Mouse (Mus musculus) small intestine, adult 2 months (tissue): ENCODE data around the gene Myo1d. TPM values are rescaled to one million over a fixed set of nuclear protein-coding genes. Genes with fewer than 3 reads are reported as not detected.

Source experiments
- H3K27ac ChIP-seq: fragments of 200-500 bp; 2 replicates; pipeline ENCODE4 v1.5.1; 2012; ENCODE audit warnings: low read depth, low read length, control low read depth, inconsistent platforms; ENCODE audit not compliant: insufficient read depth
- H3K27me3 ChIP-seq: fragments of 200-500 bp; 2 replicates; pipeline ENCODE4 v1.6.1; 2012; ENCODE audit warnings: mild to moderate bottlenecking, moderate library complexity, low read length, inconsistent platforms; ENCODE audit not compliant: control insufficient read depth, insufficient read depth
- H3K36me3 ChIP-seq: fragments of 200-500 bp; 2 replicates; pipeline ENCODE4 v1.6.1; 2012; ENCODE audit warnings: mild to moderate bottlenecking, low read length, control low read depth, inconsistent platforms; ENCODE audit not compliant: control insufficient read depth, insufficient read depth
- H3K4me1 ChIP-seq: fragments of 200-500 bp; 2 replicates; pipeline ENCODE4 v1.6.1; 2012; ENCODE audit warnings: low read length, inconsistent platforms, mixed read lengths; ENCODE audit not compliant: control insufficient read depth, insufficient read depth, insufficient read length
- H3K4me3 ChIP-seq: fragments of 200-500 bp; 2 replicates; pipeline ENCODE4 v1.5.1; 2012; ENCODE audit warnings: low read depth, mild to moderate bottlenecking, control low read depth, inconsistent platforms, low read length, moderate library complexity
- CTCF ChIP-seq: fragments of 200-500 bp; IDR thresholded peaks from 2 replicates; pipeline ENCODE4 v1.5.1; 2012; ENCODE audit warnings: low read depth, mild to moderate bottlenecking, control low read depth, inconsistent platforms, low read length, moderate library complexity, mixed read lengths; ENCODE audit not compliant: insufficient replicate concordance, insufficient read length; ENCODE audit errors: extremely low read depth
- POLR2A ChIP-seq: fragments of 200-500 bp; IDR thresholded peaks from 2 replicates; pipeline ENCODE4 v1.6.1; 2012; ENCODE audit warnings: low read depth, mild to moderate bottlenecking, control low read depth, inconsistent platforms, low read length, moderate library complexity
- WGBS: fragments of 180-500 bp; shearing (Covaris S2); methylation state at CpG from one replicate; pipeline ENCODE4 v1.1.7; 2018; 5-methylcytosine and 5-hydroxymethylcytosine counted together
- polyA plus RNA-seq: library from polyadenylated mRNA; depleted of rRNA; stranded (reverse); fragments of >200 nt; gene quantifications from 2 replicates; pipeline ENCODE4 v1.2.3, GENCODE M21; 2012

Myo1d gene
- polyA plus RNA-seq, 1 experiment = 139 TPM

- no peak overlapping the region for H3K27ac ChIP-seq
- TF ChIP-seq CTCF = no peak
- 83% methylated on average over 15 of the region's 15 CpGs for WGBS
- H3K4me1 ChIP-seq = no peaks in the 10 kb centered on the region; the same call in 1 of the 2 replicates
- no peaks in the 10 kb centered on the region for H3K27me3 ChIP-seq
- H3K4me3 ChIP-seq = no peak overlapping the region
- H3K36me3 ChIP-seq = peaks cover 16% of the 10 kb centered on the region
These were observed 291.8 kb downstream of the Myo1d start for GRCm38 (mm10) chr11:80487904-80488587.

GRCm38 (mm10) chr11:80485622-80486206 is 294.1 kb downstream of the Myo1d start:
- Histone ChIP-seq H3K4me1 (no peaks in the 10 kb centered on the region; the same call in 1 of the 2 replicates), H3K27ac (no peak overlapping the region), H3K27me3 (no peaks in the 10 kb centered on the region), H3K36me3 (peaks cover 26% of the 10 kb centered on the region), H3K4me3 (no peak overlapping the region)
- 90% methylated on average over 10 of the region's 10 CpGs for WGBS
- TF ChIP-seq POLR2A (no peak), CTCF (no peak)

- H3K4me3 ChIP-seq = no peak overlapping the region
- no peaks in the 10 kb centered on the region; the same call in 1 of the 2 replicates for H3K4me1 ChIP-seq
- WGBS = 87% methylated on average over 9 of the region's 9 CpGs
- no peaks in the 10 kb centered on the region for H3K27me3 ChIP-seq
- no peak for TF ChIP-seq CTCF
- TF ChIP-seq POLR2A = no peak
- peaks cover 26% of the 10 kb centered on the region for H3K36me3 ChIP-seq
- H3K27ac ChIP-seq = no peak overlapping the region
These were observed 294.7 kb downstream of the Myo1d start for GRCm38 (mm10) chr11:80485120-80485551.

- WGBS = 73% methylated on average over 12 of the region's 12 CpGs
- H3K27me3 ChIP-seq = no peaks in the 10 kb centered on the region
- no peaks in the 10 kb centered on the region; the same call in 1 of the 2 replicates for H3K4me1 ChIP-seq
- H3K36me3 ChIP-seq = peaks cover 24% of the 10 kb centered on the region
- TF ChIP-seq POLR2A (no peak), CTCF (no peak)
- no peak overlapping the region for H3K4me3 ChIP-seq
- H3K27ac ChIP-seq = no peak overlapping the region
These were observed 295.5 kb downstream of the Myo1d start for GRCm38 (mm10) chr11:80484191-80484791.

- H3K27me3 ChIP-seq = no peaks in the 10 kb centered on the region
- H3K27ac ChIP-seq = no peak overlapping the region
- H3K4me1 ChIP-seq = no peaks in the 10 kb centered on the region
- TF ChIP-seq CTCF (no peak), POLR2A (no peak)
- H3K4me3 ChIP-seq = no peak overlapping the region
- WGBS = 86% methylated on average over 6 of the region's 6 CpGs
- H3K36me3 ChIP-seq = peaks cover 24% of the 10 kb centered on the region
These were observed 296.2 kb downstream of the Myo1d start for GRCm38 (mm10) chr11:80483536-80484067.

- peaks cover 24% of the 10 kb centered on the region for H3K36me3 ChIP-seq
- no peaks in the 10 kb centered on the region for H3K27me3 ChIP-seq
- H3K4me3 ChIP-seq = no peak overlapping the region
- TF ChIP-seq CTCF = no peak
- TF ChIP-seq POLR2A = no peak
- no peak overlapping the region for H3K27ac ChIP-seq
- H3K4me1 ChIP-seq = peaks cover under 1% of the 10 kb centered on the region
- WGBS = 96% methylated on average over 7 of the region's 7 CpGs
These were observed 296.9 kb downstream of the Myo1d start for GRCm38 (mm10) chr11:80482921-80483320.

- no peaks in the 10 kb centered on the region for H3K27me3 ChIP-seq
- H3K27ac ChIP-seq = no peak overlapping the region
- 85% methylated on average over 10 of the region's 10 CpGs for WGBS
- H3K4me3 ChIP-seq = no peak overlapping the region
- TF ChIP-seq CTCF = no peak
- no peak for TF ChIP-seq POLR2A
- peaks cover 24% of the 10 kb centered on the region for H3K36me3 ChIP-seq
- H3K4me1 ChIP-seq = peaks cover 6% of the 10 kb centered on the region
These were observed 297.5 kb downstream of the Myo1d start for GRCm38 (mm10) chr11:80482347-80482746.
